Mouse (Mus musculus): Measurements from ENCODE around the gene Olfr1131. TPM values are rescaled to one million over a fixed set of nuclear protein-coding genes. Genes with fewer than 3 reads are reported as not detected.
"Not testable (repeated sequence)": the region's sequence is repeated elsewhere in the genome, so short reads cannot be mapped to it uniquely, and the experiment has no call there.

Olfr1131 gene
- not detected for total RNA-seq (2022)

DNA sequence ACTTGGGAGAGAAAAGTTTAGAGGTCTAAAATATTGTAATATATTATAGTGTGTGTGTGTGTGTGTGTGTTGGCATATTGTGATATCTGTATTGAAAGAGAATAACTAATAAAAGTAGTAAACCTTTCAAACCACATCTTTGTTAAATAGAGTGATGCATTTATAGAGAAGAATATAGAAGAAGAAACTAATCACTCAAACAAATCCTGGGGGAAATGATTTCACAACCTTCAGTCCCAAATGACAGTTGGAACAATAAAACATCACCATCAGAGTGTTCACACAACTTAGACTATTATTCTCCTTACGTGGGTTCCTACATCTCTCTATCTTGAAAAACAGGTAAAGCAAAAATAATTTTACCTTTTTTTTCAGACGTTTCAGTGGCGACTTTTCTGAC, at the start of gene Olfr1131:
Olfr1131 (plus strand) TSS at position 301 of the 400 bp plus-strand sequence.
- no peak for DNase-seq (ENCODE audit: low spot score in 2 of 2)

DNA sequence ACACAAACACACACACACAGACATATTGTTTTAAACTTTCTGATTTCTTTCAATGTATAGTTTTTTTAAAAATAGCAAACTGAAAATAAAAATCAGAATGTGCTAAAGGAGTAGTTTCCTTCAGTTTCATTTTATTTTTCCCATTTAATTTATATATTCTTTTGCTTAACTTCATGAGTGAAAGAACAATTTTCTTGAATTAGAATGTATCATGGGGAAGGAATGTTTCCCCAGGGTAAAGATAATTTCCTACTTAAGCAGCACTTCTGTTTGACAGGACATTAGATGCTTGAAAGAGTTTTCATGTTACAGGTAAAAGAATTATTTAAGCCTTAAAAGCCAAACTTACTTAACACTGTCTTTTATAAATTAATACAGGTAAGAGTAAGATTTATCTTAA, 21.0 kb upstream of the Olfr1131 start, which contains the start of gene Olfr1130:
Olfr1130 (plus strand) TSS at position 301 of the 400 bp plus-strand sequence.
- not testable (repeated sequence) for DNase-seq (ENCODE audit: low spot score in 2 of 2)

DNA sequence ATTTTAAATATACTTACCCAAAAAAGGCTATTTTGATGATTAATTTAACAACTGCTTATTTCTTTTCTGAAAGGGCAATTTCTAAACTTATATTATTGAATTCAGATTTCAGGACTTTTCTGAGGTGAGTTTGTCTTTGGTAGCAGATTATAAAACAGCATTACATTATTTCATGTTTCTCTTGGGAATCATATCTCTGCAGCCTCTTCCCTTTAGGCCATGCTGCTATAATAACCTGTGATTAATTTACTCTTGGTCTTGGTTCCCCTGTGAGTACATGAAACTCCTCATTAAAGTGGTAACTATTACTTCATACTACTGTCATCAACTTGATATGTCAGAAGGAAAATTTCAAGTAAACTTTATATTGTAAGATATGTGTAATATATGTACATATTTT, 10.5 kb downstream of the Olfr1131 start, which contains the start of gene Olfr1132:
Olfr1132 (minus strand) TSS at position 101 of the 400 bp plus-strand sequence.
- DNase-seq (ENCODE audit: low spot score in 2 of 2) = no peak

DNA sequence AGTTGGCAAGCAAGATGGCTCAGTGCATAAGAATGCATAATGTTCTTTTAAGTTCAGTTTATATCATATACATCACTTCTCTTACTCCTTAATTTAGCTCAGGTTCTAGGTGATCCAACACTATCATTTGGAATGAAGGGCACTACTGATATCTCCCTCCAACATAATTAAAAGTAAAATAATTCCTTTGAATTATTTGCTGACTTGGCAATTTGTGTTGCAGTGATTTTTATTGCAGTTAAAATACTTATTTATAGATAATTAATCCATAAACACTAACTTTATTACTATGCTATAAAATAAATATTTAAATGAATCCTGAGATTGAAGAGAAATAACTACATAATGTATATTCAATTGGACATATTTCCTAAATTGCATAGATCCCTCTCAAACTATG, 15.5 kb downstream of the Olfr1131 start:
- DNase-seq (ENCODE audit: low spot score in 2 of 2) = no peak

DNA sequence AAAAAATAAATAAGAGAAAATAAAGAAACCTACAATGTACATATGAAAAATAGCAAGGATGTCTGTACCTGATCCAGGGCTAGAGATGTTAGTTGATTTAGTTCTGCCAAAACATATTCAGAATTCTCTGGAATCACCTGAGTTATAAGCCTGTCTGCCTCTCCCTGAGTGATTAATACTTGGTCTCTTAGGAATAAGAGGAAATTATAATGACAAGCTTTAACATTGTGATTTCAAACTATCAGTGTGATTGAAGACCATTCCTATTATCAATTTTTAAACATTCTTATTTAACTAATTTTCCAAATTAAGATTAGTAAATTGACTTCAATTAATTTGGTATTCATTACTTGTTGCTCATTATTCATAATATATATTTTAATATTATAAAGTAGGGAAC, 20.4 kb downstream of the Olfr1131 start, which contains the start of gene Olfr1133:
Olfr1133 (minus strand) TSS at position 101 of the 400 bp plus-strand sequence.
- no peak for DNase-seq (ENCODE audit: low spot score in 2 of 2)

DNA sequence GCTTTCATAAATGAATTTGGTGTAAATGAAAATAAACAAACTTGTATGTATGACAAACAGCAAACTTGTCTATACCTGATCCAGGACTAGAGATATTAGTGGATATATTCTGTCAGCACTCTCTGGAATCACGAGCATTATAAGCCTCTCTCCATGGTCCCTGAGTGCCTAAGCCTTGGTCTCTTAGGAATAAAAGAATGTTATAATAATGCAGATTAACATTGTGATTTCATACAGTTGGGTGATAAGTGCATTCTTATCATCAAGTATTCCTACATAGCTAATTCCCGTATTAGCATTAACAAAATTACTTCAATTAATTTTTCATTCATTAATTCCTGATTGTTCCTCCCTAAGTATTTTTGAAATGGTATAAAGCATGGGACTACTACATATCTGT, 31.5 kb downstream of the Olfr1131 start, which contains the start of gene Olfr1134:
Olfr1134 (minus strand) TSS at position 101 of the 400 bp plus-strand sequence.
- DNase-seq (ENCODE audit: low spot score in 2 of 2) = no peak

DNA sequence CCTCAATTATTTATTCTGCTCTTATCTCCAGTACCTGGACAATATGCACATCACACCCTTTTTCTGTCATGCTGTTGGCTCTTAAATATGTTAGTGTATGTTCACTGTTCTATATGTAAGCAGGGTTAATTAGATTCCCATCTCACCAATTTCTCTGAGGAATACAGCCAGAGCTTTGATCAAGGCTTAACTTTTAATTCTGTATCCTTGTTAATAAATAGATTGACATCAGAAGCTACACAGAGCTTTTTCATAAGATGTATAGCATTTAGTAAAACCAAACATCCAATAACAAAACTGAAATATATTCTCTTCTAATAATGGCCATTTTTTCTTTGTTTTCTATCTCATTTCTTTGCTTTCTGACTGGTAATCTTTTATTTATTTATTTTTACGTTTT, 46.7 kb downstream of the Olfr1131 start, which contains the start of gene Olfr1135:
Olfr1135 (minus strand) TSS at position 101 of the 400 bp plus-strand sequence.
- DNase-seq (ENCODE audit: low spot score in 2 of 2) = no peak

Other genes with a start within 250 kb of the Olfr1131 start
- not detected for gene Olfr1122, start 241.3 kb upstream of the Olfr1131 start, total RNA-seq (2022)
- not detected for gene Olfr1123, start 210.5 kb upstream of the Olfr1131 start, total RNA-seq (2022)
- gene Olfr1124, start 196.8 kb upstream of the Olfr1131 start, total RNA-seq (2022) = not detected
- gene Olfr1126, start 173.1 kb upstream of the Olfr1131 start, total RNA-seq (2022) = not detected
- gene Pramel7, start 130.0 kb upstream of the Olfr1131 start, total RNA-seq (2022) = not detected
- gene Pramel6, start 120.5 kb upstream of the Olfr1131 start, total RNA-seq (2022) = not detected
- gene Olfr153, start 95.3 kb upstream of the Olfr1131 start, total RNA-seq (2022) = not detected
- not detected for gene Olfr1128, start 81.6 kb upstream of the Olfr1131 start, total RNA-seq (2022)
- gene Olfr1129, start 53.2 kb upstream of the Olfr1131 start, total RNA-seq (2022) = not detected
- not detected for gene Olfr1130, start 20.9 kb upstream of the Olfr1131 start, total RNA-seq (2022)
- gene Olfr1132, start 10.4 kb downstream of the Olfr1131 start, total RNA-seq (2022) = not detected
- gene Olfr1133, start 20.3 kb downstream of the Olfr1131 start, total RNA-seq (2022) = not detected
- not detected for gene Olfr1134, start 31.4 kb downstream of the Olfr1131 start, total RNA-seq (2022)
- gene Olfr1135, start 46.6 kb downstream of the Olfr1131 start, total RNA-seq (2022) = not detected
- gene Olfr1136, start 66.8 kb downstream of the Olfr1131 start, total RNA-seq (2022) = not detected
- not detected for gene Olfr1137, start 86.1 kb downstream of the Olfr1131 start, total RNA-seq (2022)
- not detected for gene Olfr1138, start 112.9 kb downstream of the Olfr1131 start, total RNA-seq (2022)
- not detected for gene Olfr1140, start 116.6 kb downstream of the Olfr1131 start, total RNA-seq (2022)
- gene Olfr1141, start 126.9 kb downstream of the Olfr1131 start, total RNA-seq (2022) = not detected
- gene Olfr152, start 152.4 kb downstream of the Olfr1131 start, total RNA-seq (2022) = not detected
- gene Olfr1143, start 173.5 kb downstream of the Olfr1131 start, total RNA-seq (2022) = not detected
- gene Olfr1145, start 182.7 kb downstream of the Olfr1131 start, total RNA-seq (2022) = not detected
- not detected for gene Olfr1148, start 203.4 kb downstream of the Olfr1131 start, total RNA-seq (2022)
- gene Olfr1150-ps1, start 216.9 kb downstream of the Olfr1131 start, total RNA-seq (2022) = not detected
- gene Olfr1151, start 228.8 kb downstream of the Olfr1131 start, total RNA-seq (2022) = not detected
- gene Olfr1152, start 239.4 kb downstream of the Olfr1131 start, total RNA-seq (2022) = not detected